Mouse (Mus musculus): ENCODE data around the gene Purb. TPM values are rescaled to one million over a fixed set of nuclear protein-coding genes. Genes with fewer than 3 reads are reported as not detected.
A peak's percentile ranks its signal among the peaks of the same experiment; 100 is the strongest.

Gene Purb
- total RNA-seq, 2 experiments from 2014 or later, result 34.4 to 36.8 TPM

DNA sequence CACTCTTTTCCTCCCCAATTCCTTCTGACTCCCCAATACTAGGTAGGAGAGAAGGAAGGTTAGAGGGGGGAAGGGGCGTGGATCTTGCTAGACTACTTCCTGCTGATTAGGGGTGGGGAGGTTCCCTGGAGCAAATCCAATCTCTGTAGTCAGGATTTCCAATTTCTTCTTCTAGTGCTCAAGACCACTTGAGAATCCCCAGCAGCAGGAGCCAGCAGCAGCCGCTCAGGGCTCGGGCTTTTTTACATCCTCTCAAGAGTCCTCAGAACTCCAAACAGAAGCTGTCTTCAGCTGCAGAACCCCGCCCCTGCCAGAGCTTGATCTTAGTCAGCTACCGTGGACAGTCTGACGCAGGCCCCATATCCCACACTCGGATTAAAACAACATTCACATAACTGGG is 11.8 kb upstream of the Purb start:
- intact Hi-C loops (cut with DNase I), result no loop called here
- no peak for DNase-seq (ENCODE audit: low spot score)

DNA sequence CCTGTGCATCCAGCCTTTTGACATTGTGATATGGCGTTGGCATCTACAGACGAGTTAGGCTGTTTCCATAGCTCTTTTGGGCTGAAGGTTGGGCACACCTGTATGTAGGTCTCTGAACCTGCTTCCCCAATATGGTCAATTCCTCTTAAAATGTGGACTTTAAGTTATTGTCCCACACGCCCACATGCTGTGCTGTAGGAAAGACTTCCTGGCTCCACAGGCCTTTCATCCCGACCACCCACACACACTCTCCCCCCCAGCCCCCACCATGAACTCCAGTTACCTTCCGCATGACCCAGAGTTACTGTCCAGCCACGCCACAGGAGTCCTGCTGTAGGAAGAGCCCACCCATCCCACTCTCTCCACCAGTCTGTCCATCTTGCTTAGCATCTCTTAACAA is 11.2 kb upstream of the Purb start:
- no peak for DNase-seq (ENCODE audit: low spot score)
- intact Hi-C loops (cut with DNase I), result no loop called here

DNA sequence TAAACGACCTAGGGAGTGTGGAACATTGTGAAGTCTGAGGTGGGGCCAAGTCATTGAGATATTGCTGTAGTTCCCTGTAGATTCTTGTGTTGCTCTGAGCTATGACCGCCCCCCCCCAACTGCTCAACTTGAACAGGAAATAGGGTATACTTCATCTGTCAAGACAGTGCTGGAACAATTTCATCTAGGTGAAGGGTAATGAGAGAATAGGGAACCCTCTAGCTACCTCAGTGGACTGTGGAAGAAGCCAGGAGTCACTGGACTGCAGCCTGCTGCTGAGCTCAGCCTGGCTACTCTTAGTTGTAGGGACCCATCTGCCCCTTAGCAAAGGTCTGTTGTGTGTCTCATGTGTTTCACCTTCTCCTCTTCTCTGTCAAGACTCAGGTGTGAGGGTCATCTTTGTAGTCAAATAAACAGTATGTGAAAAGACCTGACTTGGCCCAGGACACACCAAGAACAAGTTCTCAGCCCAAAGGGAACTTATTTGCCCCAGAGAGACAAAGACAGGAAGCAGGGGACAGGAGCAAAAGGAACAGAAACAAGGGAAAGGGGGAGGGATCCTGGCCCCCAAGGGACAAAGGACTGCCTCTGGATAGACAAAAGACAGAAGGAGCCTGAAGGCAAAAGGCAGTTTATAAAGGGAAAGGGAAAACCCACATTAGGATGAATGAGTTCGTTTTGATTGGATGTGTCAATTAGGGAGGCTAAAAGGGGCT is 8.7 kb upstream of the Purb start:
- intact Hi-C loops (cut with DNase I), result no loop called here
- no peak for DNase-seq (ENCODE audit: low spot score)

DNA sequence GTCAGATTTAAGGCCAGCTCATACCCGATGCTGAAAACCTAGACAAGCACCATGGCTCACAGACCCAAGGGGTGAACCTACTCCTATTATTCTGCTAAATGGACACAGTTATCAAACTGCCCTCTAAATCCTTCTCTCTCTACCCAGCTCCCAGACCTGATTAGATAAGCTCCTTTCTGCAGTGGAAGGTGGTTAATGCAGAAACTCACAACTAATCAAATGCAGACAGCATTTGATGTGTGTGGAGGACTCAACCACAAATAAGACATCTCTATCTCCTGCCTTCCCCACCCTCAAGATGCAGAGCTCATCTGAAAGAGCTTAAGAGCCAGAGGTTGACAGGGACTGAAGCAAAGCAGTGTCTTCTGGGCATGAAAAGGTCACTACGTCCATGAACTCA is 7.4 kb upstream of the Purb start:
- no peak for DNase-seq (ENCODE audit: low spot score)
- intact Hi-C loops (cut with DNase I), result no loop called here

GRCm38 (mm10) chr11:6481669-6482185 is 6.0 kb upstream of the Purb start:
- intact Hi-C loops (cut with DNase I), result no loop called here
- no peak for DNase-seq (ENCODE audit: low spot score)

- intact Hi-C loops (cut with DNase I), result no loop called here
Measured at GRCm38 (mm10) chr11:6480681-6481405, 5.1 kb upstream of the Purb start.

GRCm38 (mm10) chr11:6480191-6480590 is 4.5 kb upstream of the Purb start:
- intact Hi-C loops (cut with DNase I), result no loop called here
- DNase-seq (ENCODE audit: low spot score), result no peak

More at GRCm38 (mm10) chr11:6480681-6481405, 5.1 kb upstream of the Purb start:
- no peak for DNase-seq (ENCODE audit: low spot score)

- no peak for DNase-seq (ENCODE audit: low spot score)
- intact Hi-C loops (cut with DNase I), result loop anchor here (5.0 kb wide), 1 partner anchor 68 kb away; the partner anchor contains the start of gene Ccm2
Measured at GRCm38 (mm10) chr11:6479231-6479630, 3.5 kb upstream of the Purb start.

- DNase-seq (ENCODE audit: low spot score), result no peak
- intact Hi-C loops (cut with DNase I), result loop anchor here (5.0 kb wide), 1 partner anchor 70 kb away; the partner anchor contains the start of gene Ccm2
Measured at GRCm38 (mm10) chr11:6477350-6477749, 1.6 kb upstream of the Purb start.

DNA sequence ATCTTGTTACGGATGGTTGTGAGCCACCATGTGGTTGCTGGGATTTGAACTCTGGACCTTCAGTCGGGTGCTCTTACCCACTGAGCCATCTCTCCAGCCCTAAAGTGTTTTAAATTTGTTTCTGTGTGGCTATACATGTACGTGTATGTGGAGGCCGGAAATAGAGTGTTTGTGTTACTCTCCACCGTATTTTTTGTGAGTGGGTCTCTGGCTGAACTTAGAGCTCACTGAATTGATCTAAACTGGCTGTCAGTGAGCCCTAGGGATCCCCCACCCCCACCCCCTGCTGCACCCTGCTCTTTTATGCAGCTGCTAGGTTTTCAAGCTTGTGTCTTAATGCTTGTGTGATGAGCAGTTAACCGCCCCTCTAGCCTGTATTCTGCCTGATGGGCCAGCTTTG is 1.2 kb upstream of the Purb start:
- intact Hi-C loops (cut with DNase I), result loop anchor here (5.0 kb wide), 1 partner anchor 70 kb away; the partner anchor contains the start of gene Ccm2
- no peak for DNase-seq (ENCODE audit: low spot score)

- intact Hi-C loops (cut with DNase I), result loop anchor here (2.0 to 5.0 kb wide), 2 partner anchors 72 to 152 kb away; partner anchors contain the start of genes Ccm2 and Tbrg4
- DNase-seq (ENCODE audit: low spot score), result peak; percentile 44
Measured at GRCm38 (mm10) chr11:6474874-6475731, 614 bp downstream of the Purb start.

DNA sequence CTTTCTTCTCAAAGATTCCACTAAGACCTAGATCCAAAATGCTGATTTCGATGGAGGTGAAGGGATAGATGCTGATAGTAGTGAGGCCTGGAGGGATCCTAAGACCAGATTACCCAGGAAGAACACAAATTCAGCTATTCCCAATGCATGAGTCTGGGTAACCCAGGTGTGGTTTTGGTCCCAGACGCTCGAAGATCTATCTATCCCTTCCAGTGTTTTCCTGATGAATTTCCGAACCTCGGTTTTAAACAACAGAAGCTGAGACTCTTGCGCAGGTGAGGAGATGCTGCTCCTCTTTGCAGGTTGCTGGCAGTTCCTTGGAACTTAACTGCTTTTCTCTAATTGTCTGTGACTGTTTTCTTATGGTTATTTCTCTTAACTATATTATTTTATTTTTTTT is 1.3 kb downstream of the Purb start:
- DNase-seq (ENCODE audit: low spot score), result no peak
- intact Hi-C loops (cut with DNase I), result loop anchor here (2.0 kb wide), 1 partner anchor 152 kb away; the partner anchor contains the start of gene Tbrg4

- DNase-seq (ENCODE audit: low spot score), result no peak
- intact Hi-C loops (cut with DNase I), result loop anchor here (2.0 kb wide), 1 partner anchor 25 kb away; no protein-coding TSS in a partner anchor
Measured at GRCm38 (mm10) chr11:6472076-6472475, 3.6 kb downstream of the Purb start.

GRCm38 (mm10) chr11:6471493-6471892 is 4.2 kb downstream of the Purb start:
- intact Hi-C loops (cut with DNase I), result no loop called here

DNA sequence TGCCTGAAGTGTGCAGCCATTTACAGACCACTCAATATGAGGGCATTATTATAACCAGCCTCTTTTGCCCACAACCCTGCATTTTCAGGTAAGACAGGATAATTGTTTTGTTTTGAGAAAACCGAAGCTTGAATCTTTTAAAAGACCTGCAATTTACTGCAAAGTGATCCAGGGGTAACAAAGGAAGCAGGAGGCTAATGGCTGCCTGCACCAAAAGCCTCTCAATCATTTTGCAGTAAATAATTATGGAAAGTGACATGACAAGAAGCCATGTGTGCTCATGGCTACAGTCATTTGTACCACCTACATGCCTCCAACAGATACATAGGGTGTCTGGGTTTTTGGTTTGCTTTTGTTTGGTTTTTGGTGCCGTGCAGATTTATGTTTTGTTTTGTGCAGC is 4.7 kb downstream of the Purb start:
- intact Hi-C loops (cut with DNase I), result no loop called here
- no peak for DNase-seq (ENCODE audit: low spot score)

More at GRCm38 (mm10) chr11:6471493-6471892, 4.2 kb downstream of the Purb start:
- DNase-seq (ENCODE audit: low spot score), result no peak

- intact Hi-C loops (cut with DNase I), result loop anchor here (5.0 kb wide), 1 partner anchor 59 kb away; no protein-coding TSS in a partner anchor
- no peak for DNase-seq (ENCODE audit: low spot score)
Measured at GRCm38 (mm10) chr11:6468541-6468940, 7.2 kb downstream of the Purb start.

GRCm38 (mm10) chr11:6465122-6465521 is 10.6 kb downstream of the Purb start:
- intact Hi-C loops (cut with DNase I), result loop anchor here (5.0 kb wide), 1 partner anchor 62 kb away; no protein-coding TSS in a partner anchor
- no peak for DNase-seq (ENCODE audit: low spot score)

GRCm38 (mm10) chr11:6463159-6463837 is 12.4 kb downstream of the Purb start:
- intact Hi-C loops (cut with DNase I), result no loop called here

DNA sequence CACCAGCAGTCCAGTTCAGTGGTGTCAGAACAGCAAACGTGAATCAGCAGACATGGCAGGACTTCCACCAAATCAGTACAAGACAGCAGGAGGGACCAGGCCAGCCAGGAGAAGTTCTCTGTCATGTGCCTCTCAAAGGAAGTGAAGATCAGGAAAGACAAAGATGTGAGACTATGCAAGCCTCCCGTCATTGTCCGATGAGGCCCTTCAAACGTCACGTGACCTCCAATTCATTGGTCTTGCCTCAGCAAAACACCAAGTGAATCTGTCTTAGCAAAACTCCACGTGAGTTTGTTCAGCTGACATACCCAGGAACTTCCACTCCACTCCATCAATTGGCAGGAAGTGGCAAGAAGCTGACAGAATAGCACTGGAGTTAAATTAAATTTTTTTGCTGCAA is 19.6 kb downstream of the Purb start:
- DNase-seq (ENCODE audit: low spot score), result no peak
- intact Hi-C loops (cut with DNase I), result no loop called here

More at GRCm38 (mm10) chr11:6463159-6463837, 12.4 kb downstream of the Purb start:
- no peak for DNase-seq (ENCODE audit: low spot score)

Data from heart, postnatal 25 days (tissue).